Mouse (Mus musculus) heart, postnatal 4 days (tissue): Measurements from ENCODE around the gene Lctl. TPM values are rescaled to one million over a fixed set of nuclear protein-coding genes. Genes with fewer than 3 reads are reported as not detected.
"Not testable (repeated sequence)": the region's sequence is repeated elsewhere in the genome, so short reads cannot be mapped to it uniquely, and the experiment has no call there.

ENCODE experiments used
- DNase-seq: peaks from one replicate; pipeline ENCODE4 v3.0.0; 2021
- total RNA-seq, 2 experiments: library from RNA; stranded (reverse); gene quantifications; 2 replicates each; pipeline ENCODE4 v1.2.3; 2021

Lctl gene
- total RNA-seq, 2 experiments from 2014 or later, result 0.67 to 0.68 TPM

DNA sequence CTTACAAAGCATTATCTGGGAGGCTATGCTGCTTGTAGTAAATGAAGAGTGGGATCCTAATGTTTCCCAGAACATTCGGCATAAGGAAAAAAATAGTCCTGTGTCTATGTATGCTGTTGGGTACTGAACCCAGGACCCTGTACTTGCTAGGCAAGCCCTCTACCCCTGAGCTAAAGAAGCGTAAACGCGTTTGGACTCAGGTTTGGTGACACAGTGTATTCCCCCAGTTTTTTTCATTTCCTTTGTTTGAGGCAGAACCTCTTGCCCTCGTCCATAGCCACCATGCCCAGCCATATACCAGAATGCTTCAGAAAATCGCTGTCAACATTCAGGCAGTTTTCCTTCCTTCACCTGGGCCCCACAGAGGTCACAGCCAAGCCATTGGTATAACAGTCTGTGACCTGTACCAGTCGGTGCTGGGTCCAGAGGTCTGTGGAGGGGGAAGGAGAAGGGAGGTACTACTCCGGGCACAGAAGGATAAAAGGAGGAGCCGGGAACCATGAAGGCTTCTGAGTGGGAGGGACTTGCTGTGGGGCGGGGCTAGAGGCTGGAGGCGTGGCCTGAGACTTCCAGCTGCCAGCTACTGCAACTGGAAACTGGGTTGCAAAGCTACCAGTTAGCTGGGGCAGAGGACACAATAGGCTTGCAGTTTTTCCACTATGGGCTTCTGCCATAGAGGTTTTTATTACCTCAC, 3.8 kb downstream of the Lctl start:
- DNase-seq, result peak; percentile 37

DNA sequence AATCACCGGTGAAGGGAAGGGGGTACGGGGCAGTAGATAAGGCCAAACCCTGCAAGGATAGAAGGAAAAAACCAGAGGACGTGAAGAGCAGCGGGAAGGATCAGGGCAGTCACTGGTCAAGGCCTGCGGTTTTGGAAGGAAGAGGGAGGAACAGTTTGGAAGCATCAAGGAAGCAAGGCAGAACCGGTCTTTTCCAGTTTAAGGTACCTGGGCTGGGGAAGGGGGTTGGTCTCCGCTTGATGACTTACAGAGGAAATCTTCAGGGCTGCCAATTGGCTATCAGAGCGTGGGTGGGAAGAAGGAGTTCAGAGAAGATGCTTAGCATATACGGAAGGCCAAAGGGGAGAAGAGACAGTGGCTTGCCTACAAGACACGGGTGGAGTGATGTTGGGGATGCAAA, 5.7 kb downstream of the Lctl start:
- DNase-seq, result no peak

DNA sequence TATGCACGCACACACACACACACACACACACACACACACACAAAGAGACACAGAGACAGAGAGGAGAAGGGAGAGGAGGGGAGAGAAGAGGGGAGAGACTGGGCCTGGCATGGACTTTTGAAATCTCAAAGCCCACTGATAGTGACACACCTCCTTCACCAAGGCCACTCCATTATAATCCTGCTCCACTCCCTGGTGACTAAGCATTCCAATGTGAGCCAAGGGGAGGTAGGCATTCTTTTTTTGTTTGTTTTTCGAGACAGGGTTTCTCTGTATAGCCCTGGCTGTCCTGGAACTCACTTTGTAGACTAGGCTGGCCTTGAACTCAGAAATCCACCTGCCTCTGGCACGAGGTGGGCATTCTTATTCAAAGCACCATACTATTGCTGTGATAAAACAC, 7.9 kb downstream of the Lctl start:
- DNase-seq, result not testable (repeated sequence)

DNA sequence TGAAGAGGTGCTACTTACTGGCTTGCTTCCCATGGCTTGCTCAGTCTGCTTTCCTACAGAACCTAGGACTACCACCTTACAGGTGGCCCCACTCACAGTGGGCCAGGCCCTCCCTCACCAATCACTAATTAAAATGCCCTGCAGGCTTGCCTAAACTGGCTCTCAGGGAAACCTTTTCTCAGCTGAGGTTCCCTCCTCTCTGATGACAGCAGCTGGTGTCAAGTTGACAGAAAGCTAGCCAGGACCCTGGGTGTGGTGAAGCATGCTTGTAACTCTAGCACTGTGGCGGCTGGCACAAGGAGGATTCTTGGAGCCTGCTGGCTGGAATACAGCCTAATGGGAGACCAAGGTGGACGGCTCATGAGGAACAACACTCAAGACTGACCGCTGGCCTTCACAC, 8.4 kb downstream of the Lctl start:
- no peak for DNase-seq

DNA sequence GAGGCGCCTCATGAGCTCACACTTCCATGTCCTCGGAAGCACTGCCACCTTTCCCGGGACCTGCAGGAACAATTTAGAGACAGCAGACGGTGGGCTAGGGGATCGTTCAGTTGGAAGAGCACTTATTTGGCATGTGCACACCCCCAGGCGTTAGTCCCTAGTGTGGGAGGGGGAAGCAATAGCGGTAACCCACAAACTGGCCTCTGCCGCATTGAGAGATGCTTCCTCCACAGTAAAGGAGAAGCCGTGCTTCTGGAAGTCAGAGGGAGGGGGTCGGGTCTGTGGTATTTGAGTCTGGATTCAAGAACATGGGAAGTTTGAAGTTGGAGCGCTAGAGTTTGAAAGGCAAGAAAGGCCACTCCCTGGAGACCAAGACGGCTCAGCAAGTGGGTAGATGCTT, 9.2 kb downstream of the Lctl start:
- no peak for DNase-seq

DNA sequence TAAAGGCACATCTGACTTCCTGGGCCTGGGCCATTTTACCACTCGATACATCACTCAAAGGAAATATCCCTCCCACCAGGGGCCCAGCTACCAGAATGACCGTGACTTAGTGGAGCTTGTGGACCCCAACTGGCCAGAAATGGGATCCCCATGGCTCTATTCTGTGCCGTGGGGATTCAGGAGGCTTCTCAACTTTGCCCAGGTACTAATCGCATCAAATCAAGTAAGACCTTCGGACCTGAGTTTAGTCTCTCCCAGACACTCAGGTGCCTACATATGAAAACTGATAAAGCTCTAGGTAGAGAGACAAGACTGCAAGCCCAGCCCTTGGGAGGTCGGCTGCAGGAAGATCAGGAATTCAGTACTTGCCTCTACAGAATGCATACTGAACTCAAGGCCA, 14.7 kb downstream of the Lctl start:
- DNase-seq, result no peak

DNA sequence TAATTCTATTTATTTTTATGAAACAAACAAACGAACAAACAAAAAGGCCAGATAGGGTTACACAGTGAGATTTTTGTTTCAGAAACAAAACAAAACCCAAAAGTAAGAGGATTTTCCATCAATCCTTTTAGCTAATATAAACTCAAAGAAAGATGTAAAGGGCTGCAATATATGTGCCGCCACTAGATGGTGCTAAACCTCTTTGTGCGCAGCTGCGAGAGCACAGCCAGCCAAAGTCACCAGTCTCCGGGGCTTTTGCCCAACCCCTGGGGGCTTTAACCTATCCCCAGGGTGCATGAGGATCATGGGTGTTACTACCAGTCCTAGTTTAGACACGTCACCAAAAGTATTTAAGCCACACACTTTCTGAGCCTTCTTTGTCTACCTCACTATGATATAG, 21.9 kb downstream of the Lctl start:
- peak; percentile 68 for DNase-seq

DNA sequence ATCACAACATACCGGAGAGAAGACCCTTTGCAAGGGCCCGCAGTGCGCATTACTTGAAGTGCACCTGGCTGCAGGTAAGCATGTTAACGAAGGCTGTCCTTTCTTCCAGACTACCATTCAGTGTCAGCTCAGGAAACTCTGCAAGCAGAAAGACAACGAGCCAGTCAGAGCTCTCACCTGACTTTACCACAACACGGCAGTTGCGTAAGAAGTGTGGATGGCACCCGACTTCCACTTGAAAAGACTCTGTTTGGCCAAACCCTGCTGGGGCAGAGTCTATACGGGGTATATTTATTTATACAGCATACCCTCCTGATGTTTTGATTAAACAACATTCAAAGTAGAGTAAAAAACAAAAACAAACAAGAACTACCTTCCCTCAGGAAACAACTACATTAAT, 22.9 kb downstream of the Lctl start:
- no peak for DNase-seq

DNA sequence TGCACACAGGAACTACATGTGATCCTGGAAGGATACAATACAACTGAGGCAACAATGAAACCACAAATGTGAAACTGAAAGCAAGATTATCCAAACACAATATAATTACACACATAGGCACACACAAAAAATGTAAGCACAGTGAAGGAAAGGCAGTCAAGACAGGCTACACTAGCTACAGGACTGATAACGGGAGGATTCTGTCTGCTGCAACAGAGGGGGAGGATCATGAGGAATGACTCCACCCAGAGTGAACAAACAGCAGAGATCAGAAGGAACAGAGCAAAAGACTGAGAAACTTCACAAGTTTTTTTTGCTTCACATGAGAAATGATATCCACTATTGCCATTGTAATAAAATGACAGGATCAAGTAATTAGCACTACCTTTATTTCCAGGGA, 39.7 kb downstream of the Lctl start:
- no peak for DNase-seq

DNA sequence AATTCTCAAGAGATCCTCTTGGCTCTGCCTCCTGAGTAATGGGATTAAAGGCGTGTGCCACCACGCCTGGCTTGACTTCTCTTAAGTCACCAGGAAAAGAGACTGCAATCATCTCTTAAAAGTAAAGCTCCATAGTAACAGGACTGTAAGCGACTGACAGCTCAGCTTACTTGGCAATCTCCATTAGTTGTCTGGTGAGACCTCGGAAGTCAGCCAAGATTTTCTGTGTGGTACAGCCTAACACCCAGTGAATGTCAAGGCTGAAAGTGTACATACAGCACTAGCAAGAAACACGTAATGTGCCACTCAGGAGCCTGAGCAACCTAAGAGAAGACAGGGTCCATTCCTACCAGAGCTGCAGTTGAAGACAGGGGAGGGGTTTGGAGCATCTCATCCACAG, 43.5 kb downstream of the Lctl start:
- DNase-seq, result no peak

DNA sequence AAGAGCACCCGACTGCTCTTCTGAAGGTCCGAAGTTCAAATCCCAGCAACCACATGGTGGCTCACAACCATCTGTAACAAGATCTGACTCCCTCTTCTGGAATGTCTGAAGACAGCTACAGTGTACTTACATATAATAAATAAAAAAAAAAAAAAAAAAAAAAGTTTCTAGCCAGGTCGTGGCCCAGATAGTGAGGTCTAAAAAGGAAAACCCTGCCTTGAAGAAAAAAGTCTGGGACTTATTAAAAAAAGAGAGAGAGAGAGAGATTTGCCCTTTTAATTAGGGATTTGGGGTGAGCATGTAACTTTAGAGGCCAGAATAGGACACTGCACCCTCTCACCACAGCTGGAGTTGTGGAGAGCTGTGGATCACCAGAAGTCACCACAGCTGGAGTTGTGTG, 53.0 kb downstream of the Lctl start:
- DNase-seq, result not testable (repeated sequence)

DNA sequence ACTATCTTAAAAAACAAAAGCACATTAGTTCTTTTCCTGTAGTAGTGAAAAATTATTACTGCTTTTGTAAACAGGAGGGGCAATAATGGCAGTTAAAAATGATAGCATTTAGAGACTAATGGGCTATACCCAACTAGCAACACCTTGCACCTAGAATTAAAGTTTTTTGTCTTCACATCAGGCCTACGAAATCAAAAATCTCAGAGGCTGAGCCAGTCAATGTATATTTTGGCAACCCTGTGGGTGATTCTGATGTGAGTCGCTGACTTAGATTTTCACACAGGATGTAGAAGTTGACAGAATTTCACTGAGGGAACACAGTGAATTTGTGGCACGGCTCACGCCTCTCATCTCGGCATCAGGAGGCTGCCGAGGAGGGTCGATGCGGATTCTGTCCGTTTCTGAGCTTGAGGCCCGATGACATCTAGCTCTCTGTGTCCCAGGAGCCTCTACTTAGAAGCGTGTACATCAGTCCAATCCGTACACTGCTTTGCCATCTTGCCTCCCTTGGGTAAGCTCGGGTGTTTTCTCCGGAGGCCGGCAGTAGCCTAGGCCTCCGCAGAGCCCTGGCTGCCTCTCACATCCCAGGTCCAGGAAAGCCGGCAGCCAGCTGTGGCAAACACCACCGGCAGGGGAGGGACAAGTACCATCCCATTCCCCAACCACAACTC, 55.3 kb downstream of the Lctl start:
- DNase-seq, result no peak

DNA sequence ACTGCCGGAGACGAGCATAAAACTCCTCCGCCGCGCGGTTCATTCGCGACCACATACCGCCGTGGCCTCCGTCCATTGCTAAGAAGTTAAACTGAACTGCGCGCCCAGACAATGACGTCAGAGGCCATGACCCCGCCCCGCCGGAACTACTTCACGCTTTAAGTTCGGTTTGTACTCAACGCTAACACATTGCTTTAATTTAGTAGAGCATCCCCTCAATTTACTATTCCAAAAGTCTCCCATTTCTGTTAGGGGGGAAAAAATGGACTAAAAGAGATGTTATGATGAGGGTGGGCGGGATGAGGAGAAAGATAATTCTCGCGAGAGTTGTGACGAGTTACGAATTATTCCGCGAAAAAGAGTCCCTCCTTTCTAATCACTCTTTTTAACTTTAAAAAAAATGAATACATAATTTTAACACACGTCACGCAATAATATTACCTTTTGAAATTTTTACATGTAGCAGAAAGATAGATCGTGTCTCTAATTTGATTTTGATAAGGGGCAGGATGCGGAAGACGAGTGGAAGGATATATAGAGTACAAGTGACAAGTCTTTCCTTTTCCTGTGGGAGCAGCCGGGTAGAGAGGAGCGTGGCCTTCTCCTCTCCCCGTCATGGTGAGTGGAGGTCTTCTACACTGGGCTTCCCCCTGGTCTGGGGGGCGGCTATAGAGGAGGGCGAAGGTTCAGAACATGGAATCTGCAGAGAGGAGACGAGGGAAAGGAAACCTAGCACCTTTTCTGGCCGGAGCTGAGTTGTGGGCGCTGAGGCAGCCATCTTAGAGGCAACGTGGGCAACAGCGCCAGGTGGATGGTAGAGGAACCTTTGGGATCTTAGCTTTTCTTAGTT, 56.1 kb downstream of the Lctl start, which contains the start of the genes Zwilch and Rpl4:
Gene Zwilch (minus strand): TSS at position 289 of the 850 bp plus-strand sequence.
Gene Rpl4 (plus strand): TSS at position 560 of the 850 bp plus-strand sequence.
- peak; percentile 84 for DNase-seq

DNA sequence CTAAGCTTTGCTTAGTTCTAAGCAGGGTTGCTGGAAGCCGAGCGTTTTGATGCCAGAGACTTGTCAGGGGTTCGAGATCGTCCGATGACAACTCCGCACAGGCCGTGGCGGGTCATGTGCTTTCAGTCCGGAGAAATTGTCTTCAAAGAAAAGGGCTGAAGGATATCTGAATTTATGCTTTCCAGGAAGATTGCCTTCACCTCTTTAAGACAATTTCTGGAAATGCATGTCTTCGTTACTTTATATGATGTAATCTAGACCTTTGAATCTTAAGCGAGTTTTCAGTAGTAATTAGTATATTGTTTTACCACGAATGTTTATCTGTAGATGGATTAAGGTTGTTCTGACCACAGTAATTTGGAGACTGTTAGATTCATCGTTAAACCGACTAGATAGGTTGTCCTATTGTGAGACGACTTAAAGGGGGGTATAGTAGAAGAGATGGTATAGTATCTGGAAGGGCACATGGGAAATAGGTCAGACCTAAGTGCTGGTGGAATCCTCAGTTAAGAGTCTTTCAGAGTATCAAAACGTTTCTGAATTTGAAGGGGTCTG, 56.8 kb downstream of the Lctl start:
- DNase-seq, result no peak

DNA sequence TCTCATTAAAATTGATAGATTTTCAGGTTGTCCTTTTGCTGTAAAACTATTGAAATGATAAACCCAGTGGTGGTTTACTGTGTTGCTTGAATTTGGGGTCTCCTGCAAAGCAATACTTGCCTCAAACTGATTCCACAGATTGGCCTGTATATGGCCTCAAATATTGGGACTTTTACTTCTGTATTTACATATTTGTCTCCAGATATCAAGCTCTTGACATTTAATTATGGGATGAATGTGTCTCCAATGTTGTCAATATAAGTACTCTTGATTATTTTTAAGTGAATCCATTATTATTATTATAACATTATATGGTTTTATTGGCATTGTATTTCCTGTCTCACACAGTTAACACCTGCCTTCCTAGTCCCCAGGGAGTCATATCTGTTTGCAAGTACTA, 57.4 kb downstream of the Lctl start:
- no peak for DNase-seq

DNA sequence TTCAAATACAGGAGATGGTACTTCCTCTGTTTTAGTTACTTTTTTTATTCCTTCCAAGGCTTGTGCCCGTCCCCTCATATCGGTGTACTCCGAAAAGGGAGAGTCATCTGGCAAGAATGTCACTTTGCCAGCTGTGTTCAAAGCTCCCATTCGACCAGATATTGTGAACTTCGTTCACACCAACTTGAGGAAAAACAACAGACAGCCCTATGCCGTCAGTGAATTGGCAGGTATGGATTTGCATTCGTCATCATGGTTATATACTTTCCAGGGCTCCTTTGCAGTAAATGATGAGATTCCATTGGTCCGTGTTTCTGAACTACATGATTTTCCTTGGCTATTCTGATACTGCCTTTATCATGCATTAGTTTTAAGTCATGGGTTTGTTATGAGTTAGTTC, 57.8 kb downstream of the Lctl start:
- no peak for DNase-seq

DNA sequence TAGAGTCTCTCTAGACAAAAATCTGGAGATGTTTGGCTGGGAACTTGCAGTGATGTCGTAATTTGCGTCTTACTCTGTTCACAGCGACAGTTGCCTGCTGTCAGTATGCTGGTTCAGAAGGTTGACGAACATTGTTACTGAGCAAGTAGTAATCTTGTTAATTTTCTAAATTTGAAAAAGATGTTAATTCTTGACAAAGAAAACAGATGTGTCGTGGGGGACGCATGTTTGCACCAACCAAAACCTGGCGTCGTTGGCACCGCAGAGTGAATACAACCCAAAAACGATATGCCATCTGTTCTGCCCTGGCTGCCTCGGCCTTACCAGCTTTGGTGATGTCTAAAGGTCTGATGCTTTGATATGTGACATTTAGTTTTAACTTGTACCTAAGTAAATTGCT, 58.4 kb downstream of the Lctl start:
- DNase-seq, result no peak

DNA sequence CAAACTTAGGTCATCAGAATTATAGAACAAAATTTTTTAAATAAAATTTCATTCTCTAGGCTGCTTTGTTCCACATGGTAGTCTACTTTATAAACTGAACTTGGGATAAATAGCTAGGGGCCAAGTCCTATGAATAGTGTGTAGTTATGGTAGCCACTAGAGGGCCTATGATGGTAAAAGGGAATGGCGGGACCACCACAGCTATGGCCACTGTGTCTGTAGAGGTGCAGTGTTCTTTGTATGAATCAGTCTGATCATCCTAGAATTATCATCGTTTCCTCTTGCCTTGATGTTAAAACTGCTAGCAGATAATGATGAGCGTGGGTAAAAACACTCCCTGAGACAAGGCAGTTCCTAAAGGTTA, 61.6 kb downstream of the Lctl start:
- no peak for DNase-seq

DNA sequence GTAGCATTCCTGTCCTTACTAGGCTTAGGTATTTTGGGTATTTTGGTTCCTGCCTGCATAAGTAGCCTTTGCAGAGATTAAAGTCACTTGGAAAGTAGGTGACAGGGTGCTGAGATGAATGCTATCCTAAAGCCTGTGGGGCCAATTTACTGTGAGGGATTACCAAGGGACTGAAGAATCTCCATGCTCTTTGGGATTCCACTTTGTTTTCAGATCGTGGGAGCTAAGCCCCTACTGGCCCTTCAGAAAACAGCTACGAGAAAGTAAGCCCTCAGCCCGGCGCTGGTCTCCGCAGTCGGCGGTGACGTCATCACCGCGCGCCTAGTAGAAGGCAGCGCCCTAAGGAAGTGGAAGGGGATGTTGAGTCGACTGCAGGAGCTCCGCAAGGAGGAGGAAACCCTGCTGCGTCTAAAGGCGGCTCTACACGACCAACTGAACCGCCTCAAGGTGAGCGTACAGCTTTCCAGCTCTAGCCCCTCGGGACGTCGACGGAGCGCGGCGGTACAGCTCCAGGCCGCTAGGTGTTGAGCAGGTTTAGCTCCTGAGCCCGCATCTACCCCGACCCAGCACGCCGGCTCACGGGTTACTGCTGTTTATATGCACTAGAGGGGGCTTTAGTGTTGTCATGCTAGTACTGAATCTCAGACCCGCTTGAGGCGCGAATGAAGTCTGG, 62.2 kb downstream of the Lctl start, which contains the start of gene Snapc5:
Gene Snapc5 (plus strand): TSS at position 301 of the 673 bp plus-strand sequence.
- peak; percentile 92 for DNase-seq

DNA sequence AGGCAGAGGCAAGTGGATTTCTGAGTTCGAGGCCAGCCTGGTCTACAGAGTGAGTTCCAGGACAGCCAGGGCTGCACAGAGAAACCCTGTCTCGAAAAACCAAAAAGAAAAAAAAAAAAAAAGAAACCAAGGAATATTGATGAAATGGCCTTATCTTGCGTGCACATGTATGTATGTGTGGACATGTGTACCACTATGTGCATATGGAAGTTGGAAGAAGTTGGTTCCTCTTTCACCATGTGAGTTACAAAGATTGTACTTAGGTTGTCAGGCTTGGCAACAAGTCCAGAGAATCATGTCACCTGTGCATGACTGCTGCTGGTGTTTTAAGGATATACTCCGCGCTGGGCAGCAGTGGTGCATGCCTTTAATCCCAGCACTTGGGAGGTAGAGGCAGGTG, 66.3 kb downstream of the Lctl start:
- DNase-seq, result not testable (repeated sequence)

DNA sequence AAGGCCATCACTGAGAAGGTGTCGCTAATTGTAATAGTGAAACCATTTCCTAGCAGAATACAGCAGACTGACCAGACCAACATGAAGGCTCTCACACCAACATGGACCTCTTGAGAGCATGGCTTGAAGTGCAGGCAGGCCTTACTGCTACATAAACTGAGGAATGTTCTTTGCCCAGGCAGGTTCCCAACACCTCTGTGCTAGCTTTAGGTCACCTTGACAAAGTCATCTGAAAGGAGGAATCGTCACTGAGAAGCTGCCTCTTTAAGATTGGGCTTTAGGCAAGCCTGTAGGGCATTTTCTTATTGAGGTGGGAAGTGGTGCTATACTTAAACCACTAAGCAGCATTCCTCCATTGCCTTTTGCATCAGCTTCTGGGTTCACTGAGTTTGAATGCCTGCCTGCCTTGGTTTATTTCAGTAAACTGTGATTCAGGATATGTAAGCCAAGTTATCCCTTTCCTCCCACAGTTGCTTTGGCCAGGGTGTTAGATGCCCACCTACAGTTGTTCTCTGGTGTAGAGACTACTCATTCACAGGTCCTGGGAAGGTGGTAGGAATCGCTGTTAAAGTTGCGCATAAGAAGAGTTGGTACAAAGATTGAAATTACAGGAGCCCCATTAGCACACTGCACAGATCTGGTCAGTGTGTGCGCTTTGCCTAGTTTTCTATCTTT, 67.4 kb downstream of the Lctl start:
- DNase-seq, result no peak
